Mouse (Mus musculus): ENCODE data around the gene Rprd2. TPM values are rescaled to one million over a fixed set of nuclear protein-coding genes. Genes with fewer than 3 reads are reported as not detected.
A peak's percentile ranks its signal among the peaks of the same experiment; 100 is the strongest.
"Not testable (repeated sequence)": the region's sequence is repeated elsewhere in the genome, so short reads cannot be mapped to it uniquely, and the experiment has no call there.

Gene Rprd2
- polyA plus RNA-seq (2015; fragmentation: Nextera tagmentation; extraction: Ambion mirVana) = 20.5 TPM in 2 replicates

DNA sequence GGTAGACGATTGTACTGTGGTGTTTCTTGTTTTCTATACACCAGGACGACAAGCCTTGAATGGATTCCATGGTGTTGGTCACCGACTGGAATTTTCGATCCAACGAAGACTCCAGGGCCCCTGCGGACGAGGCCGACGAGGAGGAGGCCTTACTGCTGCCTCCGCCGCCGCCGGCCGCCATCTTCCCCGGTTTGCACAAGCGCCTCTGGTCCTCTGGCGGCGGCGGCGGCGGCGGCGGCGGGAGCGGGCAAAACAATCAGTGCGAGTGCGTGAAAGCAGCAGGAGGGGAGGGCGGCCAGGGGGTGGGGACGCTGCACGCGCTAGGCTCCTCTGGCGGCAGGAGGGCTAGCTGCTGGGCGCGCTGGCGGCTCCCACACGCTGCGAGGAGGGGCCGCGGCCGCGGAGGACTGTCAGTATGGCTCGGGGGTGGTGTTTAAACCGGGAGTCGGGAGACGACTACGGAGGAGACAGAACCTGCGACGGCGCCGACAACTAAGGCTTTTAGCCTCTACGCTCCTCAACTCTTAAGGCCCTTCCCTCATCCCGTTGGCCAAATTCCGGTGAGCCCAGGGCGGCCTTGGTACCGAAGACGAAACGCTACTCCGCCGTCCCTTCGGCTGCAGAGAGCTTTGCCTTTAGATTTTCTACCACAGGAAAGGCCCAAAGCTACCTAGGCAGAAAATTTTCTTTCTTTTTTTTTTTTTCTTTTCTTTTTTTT is at the start of gene Rprd2:
Gene Rprd2, minus strand, starts transcription at position 293 of the 718 bp plus-strand sequence.
- under 1% methylated on average over 56 of the region's 60 CpGs for WGBS

DNA sequence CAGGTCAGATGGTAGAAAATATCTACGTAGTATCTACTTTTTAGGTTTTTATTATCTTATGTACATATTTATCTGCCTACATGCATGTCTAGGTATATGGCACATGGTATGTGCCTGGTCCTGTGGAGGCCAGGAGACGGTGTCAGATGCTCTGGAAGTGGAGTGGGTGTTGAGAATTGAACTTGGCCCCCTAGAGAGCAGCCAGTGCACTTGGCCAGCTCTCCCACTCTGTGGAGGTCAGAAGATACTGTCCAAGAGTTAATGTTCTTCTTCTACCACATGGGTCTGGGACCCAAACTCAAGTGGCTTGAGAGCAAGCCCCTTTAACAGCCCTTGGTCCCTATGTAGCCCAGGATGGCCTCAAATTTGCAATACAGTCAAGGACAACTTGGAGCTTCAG is 48.7 kb upstream of the Rprd2 start:
- Histone ChIP-seq H3K4me1 (peaks cover 5% of the 10 kb centered on the region; the same call in 1 of the 2 replicates), H3K9me3 (no peaks in the 10 kb centered on the region), H3K4me2 (no peak overlapping the region), H3K9ac (no peak overlapping the region), H3K27me3 (replicated peaks) (no peaks in the 10 kb centered on the region), H3K4me3 (replicated peaks) (no peak overlapping the region), H3K27ac (no peak overlapping the region), H3K36me3 (peaks cover 6% of the 10 kb centered on the region; the same call in 1 of the 2 replicates)
- ATAC-seq (ENCODE audit: insufficient read depth, low FRiP score, low read depth) = no peak
- WGBS = 92% methylated on average over 2 of the region's 2 CpGs

More for the DNA sequence above, at the start of gene Rprd2:
- ATAC-seq (ENCODE audit: insufficient read depth, low FRiP score, low read depth) = peak; percentile 53
- H3K9me3 ChIP-seq = no peaks in the 10 kb centered on the region
- no peaks in the 10 kb centered on the region for H3K4me1 ChIP-seq
- H3K9ac ChIP-seq = peak within 1 kb of the TSS; percentile 84
- H3K27ac ChIP-seq = peak within 1 kb of the TSS; percentile 100
- peak within 1 kb of the TSS; percentile 62 for H3K4me2 ChIP-seq
- H3K4me3 ChIP-seq (replicated peaks) = peak within 1 kb of the TSS; percentile 75
- no peaks in the 10 kb centered on the region for H3K36me3 ChIP-seq
- H3K27me3 ChIP-seq (replicated peaks) = no peaks in the 10 kb centered on the region

DNA sequence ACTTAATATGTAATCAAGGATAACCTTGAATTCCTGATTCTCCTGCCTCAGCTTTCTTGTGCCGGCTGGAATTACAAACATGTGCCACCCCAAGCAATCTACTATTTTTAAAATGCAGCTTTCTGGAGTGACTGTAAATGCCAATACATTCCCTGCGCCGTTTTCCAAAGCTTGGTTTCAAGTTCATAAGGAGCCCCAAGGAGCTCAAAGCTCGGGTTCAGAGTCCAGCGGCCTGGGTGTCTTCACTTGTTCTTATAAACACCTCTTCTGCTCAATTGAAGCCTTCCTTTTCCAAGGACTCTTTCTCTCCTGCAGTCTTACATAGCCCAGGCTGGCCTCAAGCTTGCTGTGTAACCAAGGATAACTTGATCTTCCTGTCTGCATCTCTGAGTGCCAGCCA is 47.4 kb upstream of the Rprd2 start:
- Histone ChIP-seq H3K9ac (no peak overlapping the region), H3K27me3 (replicated peaks) (no peaks in the 10 kb centered on the region), H3K4me2 (no peak overlapping the region), H3K4me1 (no peaks in the 10 kb centered on the region), H3K36me3 (peaks cover 6% of the 10 kb centered on the region; the same call in 1 of the 2 replicates), H3K4me3 (replicated peaks) (no peak overlapping the region), H3K27ac (no peak overlapping the region), H3K9me3 (no peaks in the 10 kb centered on the region)
- no peak for ATAC-seq (ENCODE audit: insufficient read depth, low FRiP score, low read depth)
- WGBS = 85% methylated on average over 5 of the region's 5 CpGs

DNA sequence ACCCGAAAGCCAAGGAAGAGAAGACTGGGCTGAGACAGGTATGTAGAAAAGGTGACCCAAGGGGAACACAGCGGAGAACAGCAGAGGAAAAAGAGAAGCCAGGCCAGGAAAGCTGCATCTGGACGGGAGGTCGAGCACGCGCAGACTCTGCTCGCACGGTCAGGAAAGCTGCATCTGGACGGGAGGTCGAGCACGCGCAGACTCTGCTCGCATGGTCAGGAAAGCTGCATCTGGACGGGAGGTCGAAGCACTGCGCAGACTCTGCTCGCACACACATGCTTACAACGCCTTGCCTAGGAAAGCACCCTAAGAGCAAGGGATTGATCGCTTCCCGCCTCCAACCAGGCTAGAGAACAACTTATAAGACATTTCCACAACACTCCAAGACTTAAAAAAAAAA is 46.9 kb upstream of the Rprd2 start:
- H3K27me3 ChIP-seq (replicated peaks) = no peaks in the 10 kb centered on the region
- peaks cover 6% of the 10 kb centered on the region; the same call in 1 of the 2 replicates for H3K36me3 ChIP-seq
- no peak overlapping the region for H3K9ac ChIP-seq
- no peak overlapping the region for H3K27ac ChIP-seq
- WGBS = 95% methylated on average over 20 of the region's 20 CpGs
- no peak for ATAC-seq (ENCODE audit: insufficient read depth, low FRiP score, low read depth)
- H3K9me3 ChIP-seq = no peaks in the 10 kb centered on the region
- H3K4me3 ChIP-seq (replicated peaks) = no peak overlapping the region
- H3K4me2 ChIP-seq = no peak overlapping the region
- no peaks in the 10 kb centered on the region for H3K4me1 ChIP-seq

DNA sequence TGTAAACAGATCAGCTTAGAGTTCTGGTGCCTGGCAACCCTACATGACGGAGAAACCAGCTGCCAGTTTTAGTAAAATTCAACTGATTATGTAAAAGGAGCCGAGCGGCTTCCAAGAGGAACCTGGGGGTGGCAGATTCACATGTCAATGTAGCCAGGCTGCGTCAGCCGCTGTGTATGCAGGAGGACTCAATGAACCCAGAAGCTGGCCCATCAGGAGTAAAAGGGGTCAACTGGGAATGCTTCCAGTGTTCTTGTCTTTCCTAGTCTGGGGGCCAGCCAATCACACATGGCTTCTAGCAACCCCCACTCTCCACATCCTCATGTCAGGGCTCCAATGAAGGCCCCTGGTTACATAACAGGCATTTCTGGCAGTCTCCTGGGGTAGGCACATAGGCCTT is 46.4 kb upstream of the Rprd2 start:
- ATAC-seq (ENCODE audit: insufficient read depth, low FRiP score, low read depth) = no peak
- no peaks in the 10 kb centered on the region for H3K9me3 ChIP-seq
- H3K36me3 ChIP-seq = peaks cover 6% of the 10 kb centered on the region; the same call in 1 of the 2 replicates
- H3K27me3 ChIP-seq (replicated peaks) = no peaks in the 10 kb centered on the region
- H3K4me1 ChIP-seq = no peaks in the 10 kb centered on the region
- H3K9ac ChIP-seq = no peak overlapping the region
- WGBS = 76% methylated on average over 5 of the region's 5 CpGs
- no peak overlapping the region for H3K4me2 ChIP-seq
- H3K27ac ChIP-seq = no peak overlapping the region
- H3K4me3 ChIP-seq (replicated peaks) = no peak overlapping the region

DNA sequence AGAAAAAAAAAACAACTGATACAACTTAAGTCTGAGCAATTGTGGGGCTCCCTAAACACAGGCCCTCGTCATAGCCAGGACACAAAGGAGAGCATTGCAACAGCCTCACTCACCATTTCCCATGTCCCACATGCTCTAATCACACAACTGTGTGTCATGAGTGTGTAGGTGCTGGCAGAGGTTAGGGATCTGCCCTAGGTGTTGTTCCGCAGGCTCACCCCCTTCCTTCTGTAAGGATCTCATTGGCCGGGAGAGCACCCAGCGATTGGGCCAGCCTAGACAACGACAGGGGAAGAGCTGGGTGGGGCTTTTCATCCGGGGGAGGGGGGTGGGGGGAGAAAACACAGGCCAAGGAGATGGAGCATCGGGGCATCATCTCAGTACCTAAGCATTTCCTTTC is 44.9 kb upstream of the Rprd2 start:
- WGBS = 68% methylated on average over 7 of the region's 7 CpGs
- H3K4me1 ChIP-seq = no peaks in the 10 kb centered on the region
- no peak overlapping the region for H3K27ac ChIP-seq
- H3K4me2 ChIP-seq = no peak overlapping the region
- no peak for ATAC-seq (ENCODE audit: insufficient read depth, low FRiP score, low read depth)
- H3K27me3 ChIP-seq (replicated peaks) = no peaks in the 10 kb centered on the region
- no peak overlapping the region for H3K9ac ChIP-seq
- no peaks in the 10 kb centered on the region; the same call in 1 of the 2 replicates for H3K36me3 ChIP-seq
- no peak overlapping the region for H3K4me3 ChIP-seq (replicated peaks)
- H3K9me3 ChIP-seq = no peaks in the 10 kb centered on the region

DNA sequence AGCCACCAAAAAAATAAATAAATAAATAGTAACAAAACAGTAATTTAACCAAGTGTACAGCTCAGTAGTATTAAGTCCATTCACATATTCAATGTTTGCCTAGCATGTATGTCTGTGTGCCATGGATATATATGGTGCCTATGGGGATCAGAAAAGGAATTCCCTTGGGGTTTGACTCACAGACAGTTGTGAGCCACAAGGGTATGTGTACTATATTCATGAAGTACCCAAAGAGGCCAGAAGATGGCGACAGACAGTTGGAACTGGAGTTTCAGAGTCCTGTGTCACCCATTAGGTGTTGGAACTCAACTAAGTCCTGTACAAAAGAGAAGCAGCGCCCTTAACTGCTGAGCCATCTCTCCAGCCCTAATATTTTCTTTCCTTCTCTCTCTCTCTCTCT is 43.1 kb upstream of the Rprd2 start:
- H3K4me2 ChIP-seq = no peak overlapping the region
- H3K9me3 ChIP-seq = no peaks in the 10 kb centered on the region
- peak; percentile 68; the same call in 1 of the 2 replicates for ATAC-seq (ENCODE audit: insufficient read depth, low FRiP score, low read depth)
- no peak overlapping the region for H3K27ac ChIP-seq
- H3K9ac ChIP-seq = no peak overlapping the region
- H3K4me3 ChIP-seq (replicated peaks) = no peak overlapping the region
- H3K36me3 ChIP-seq = no peaks in the 10 kb centered on the region
- H3K27me3 ChIP-seq (replicated peaks) = no peaks in the 10 kb centered on the region
- H3K4me1 ChIP-seq = no peaks in the 10 kb centered on the region
- 47% methylated on average over 2 of the region's 2 CpGs for WGBS

DNA sequence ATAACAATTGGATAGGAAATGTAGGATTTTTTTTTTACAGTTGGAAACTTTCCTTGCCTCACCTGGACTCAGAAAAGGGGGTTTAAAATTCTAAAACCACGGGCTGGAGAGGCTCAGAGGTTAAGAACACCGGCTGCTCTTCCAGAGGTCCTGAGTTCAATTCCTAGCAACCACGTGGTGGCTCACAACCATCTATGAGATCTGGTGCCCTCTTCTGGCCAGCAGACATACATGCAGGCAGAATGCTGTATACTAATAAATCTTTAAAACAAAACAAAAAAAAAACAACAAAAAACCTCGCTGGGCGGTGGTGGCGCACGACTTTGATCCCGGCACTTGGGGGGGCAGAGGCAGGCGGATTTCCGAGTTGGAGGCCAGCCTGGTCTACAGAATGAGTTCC is 42.6 kb upstream of the Rprd2 start:
- WGBS = 75% methylated on average over 10 of the region's 10 CpGs
- H3K4me1 ChIP-seq = no peaks in the 10 kb centered on the region
- H3K9ac ChIP-seq = no peak overlapping the region
- H3K4me2 ChIP-seq = no peak overlapping the region
- H3K4me3 ChIP-seq (replicated peaks) = no peak overlapping the region
- ATAC-seq (ENCODE audit: insufficient read depth, low FRiP score, low read depth) = no peak
- no peak overlapping the region for H3K27ac ChIP-seq
- H3K9me3 ChIP-seq = no peaks in the 10 kb centered on the region
- H3K27me3 ChIP-seq (replicated peaks) = no peaks in the 10 kb centered on the region
- no peaks in the 10 kb centered on the region for H3K36me3 ChIP-seq

DNA sequence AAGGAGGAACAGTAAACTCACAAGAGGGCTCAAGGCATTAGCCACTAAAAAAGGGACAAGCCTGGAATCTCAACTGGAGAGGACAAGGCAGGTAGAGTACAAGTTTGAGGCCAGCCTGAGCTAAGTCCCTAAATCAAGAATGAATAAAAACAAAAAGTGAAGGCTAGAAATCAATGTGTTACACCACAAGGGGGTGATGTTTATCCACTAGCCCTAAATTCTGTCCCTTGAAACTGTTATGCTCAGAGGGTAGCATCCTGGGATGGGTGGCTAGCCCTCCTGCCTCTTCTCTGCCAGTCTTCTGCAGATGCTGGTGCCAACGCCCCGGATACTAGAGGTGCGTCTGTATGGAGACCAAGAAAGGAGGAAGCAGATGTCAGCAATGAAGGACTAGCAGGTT is 41.7 kb upstream of the Rprd2 start:
- 65% methylated on average over 3 of the region's 3 CpGs for WGBS
- Histone ChIP-seq H3K36me3 (no peaks in the 10 kb centered on the region), H3K4me2 (no peak overlapping the region), H3K27ac (no peak overlapping the region), H3K4me1 (no peaks in the 10 kb centered on the region), H3K4me3 (replicated peaks) (no peak overlapping the region), H3K27me3 (replicated peaks) (no peaks in the 10 kb centered on the region), H3K9ac (no peak overlapping the region), H3K9me3 (no peaks in the 10 kb centered on the region)
- ATAC-seq (ENCODE audit: insufficient read depth, low FRiP score, low read depth) = no peak

DNA sequence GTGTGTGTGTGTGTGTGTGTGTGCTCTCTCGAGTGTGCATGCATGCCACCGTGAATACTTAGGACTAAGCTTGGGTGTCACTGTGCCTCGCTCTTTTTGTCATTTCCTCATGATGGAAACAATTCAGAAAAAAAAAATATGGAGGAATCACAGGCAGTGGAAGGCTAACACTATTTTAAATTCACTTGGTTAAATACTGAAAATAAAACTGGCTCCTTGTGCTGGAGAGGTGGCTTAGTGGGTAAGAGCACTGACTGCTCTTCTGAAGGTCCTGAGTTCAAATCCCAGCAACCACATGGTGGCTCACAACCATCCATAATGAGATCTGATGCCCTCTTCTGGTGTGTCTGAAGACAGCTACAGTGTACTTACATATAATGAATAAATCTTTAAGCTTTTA is 39.6 kb upstream of the Rprd2 start:
- WGBS = 68% methylated on average over 3 of the region's 3 CpGs
- H3K27me3 ChIP-seq (replicated peaks); H3K4me3 ChIP-seq (replicated peaks); H3K27ac ChIP-seq; ATAC-seq (ENCODE audit: insufficient read depth, low FRiP score, low read depth); H3K36me3 ChIP-seq; H3K9me3 ChIP-seq; H3K4me1 ChIP-seq; H3K9ac ChIP-seq; H3K4me2 ChIP-seq: not testable (repeated sequence)

DNA sequence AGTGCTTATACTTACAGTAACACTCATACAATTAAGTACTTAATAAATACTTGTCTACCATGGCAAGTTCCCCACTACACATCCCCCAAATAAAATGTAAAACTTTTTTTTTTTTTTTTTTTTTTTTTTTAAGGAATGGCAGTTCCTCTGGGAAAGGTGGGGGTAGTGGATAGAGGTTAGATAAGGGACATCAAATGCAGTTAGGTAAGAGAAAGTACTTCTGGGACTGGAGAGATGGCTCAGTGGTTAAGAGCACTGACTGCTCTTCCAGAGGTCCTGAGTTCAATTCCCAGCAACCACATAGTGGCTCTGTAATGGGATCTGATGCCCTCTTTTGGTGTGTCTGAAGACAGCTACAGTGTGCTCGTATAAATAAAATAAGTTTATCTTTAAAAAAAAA is 38.4 kb upstream of the Rprd2 start:
- not testable (repeated sequence) for H3K9ac ChIP-seq; H3K36me3 ChIP-seq; H3K4me1 ChIP-seq; H3K4me2 ChIP-seq; H3K27me3 ChIP-seq (replicated peaks); ATAC-seq (ENCODE audit: insufficient read depth, low FRiP score, low read depth); H3K9me3 ChIP-seq; H3K27ac ChIP-seq; H3K4me3 ChIP-seq (replicated peaks)
- WGBS = 74% methylated on average over 1 of the region's 1 CpGs

DNA sequence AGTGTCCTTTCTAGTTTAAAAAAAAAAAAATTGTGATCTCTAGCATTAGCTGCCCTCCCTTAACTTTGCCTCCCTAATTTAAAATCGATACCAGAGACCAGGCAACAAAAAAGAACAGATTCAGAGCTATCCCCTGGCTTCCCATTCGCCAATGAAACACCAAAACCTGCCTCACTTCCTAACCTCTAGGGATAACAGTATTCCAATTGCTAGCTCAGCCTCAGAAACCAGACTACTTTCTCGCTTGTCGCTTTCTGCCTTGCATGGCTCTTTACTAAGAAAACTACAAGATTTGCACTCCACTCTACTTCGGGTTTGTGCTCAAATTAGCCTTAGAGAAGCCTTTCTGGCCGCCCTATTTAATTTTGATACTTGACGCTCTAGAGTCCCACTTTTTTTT is 37.5 kb upstream of the Rprd2 start:
- Histone ChIP-seq H3K4me1 (peaks cover 4% of the 10 kb centered on the region; the same call in 1 of the 2 replicates), H3K27ac (peak overlapping the region; percentile 81), H3K4me2 (peak overlapping the region; percentile 64), H3K9ac (peak overlapping the region; percentile 16; the same call in 1 of the 2 replicates), H3K4me3 (replicated peaks) (peak overlapping the region; percentile 84), H3K27me3 (replicated peaks) (no peaks in the 10 kb centered on the region), H3K9me3 (no peaks in the 10 kb centered on the region), H3K36me3 (peaks cover 14% of the 10 kb centered on the region)
- ATAC-seq (ENCODE audit: insufficient read depth, low FRiP score, low read depth) = no peak
- 24% methylated on average over 7 of the region's 7 CpGs for WGBS

Data from stomach, embryonic 15.5 days (tissue).